Mouse (Mus musculus) ES-E14 (cell line): ENCODE measurements around the gene Spire2. TPM values are rescaled to one million over a fixed set of nuclear protein-coding genes. Genes with fewer than 3 reads are reported as not detected.

Experiments
- DNase-seq: peaks from one replicate; pipeline ENCODE4 v3.0.0-alpha.2; 2013; ENCODE audit warnings: low read depth, low spot score
- H3K27ac ChIP-seq: 2 replicates; pipeline ENCODE4 v1.5.1; 2012; ENCODE audit warnings: low read depth, mild to moderate bottlenecking, low read length, moderate library complexity, mixed read lengths; ENCODE audit not compliant: poor library complexity, insufficient read depth, severe bottlenecking
- H3K36me3 ChIP-seq: 2 replicates; pipeline ENCODE4 v1.6.1; 2012; ENCODE audit warnings: mild to moderate bottlenecking, low read length, moderate library complexity, mixed read lengths; ENCODE audit not compliant: control insufficient read depth, poor library complexity, insufficient read depth, severe bottlenecking
- H3K4me1 ChIP-seq, 2 experiments: fragments of 150-350 bp in 1 of 2; sonication (generic) in 1 of 2; 2 replicates each; pipeline ENCODE4 v1.6.1; 2012; ENCODE audit warnings: low read length in 2 of 2, mild to moderate bottlenecking in 1 of 2, mixed read lengths in 1 of 2; ENCODE audit not compliant: control insufficient read depth in 2 of 2, insufficient read depth in 2 of 2, poor library complexity in 1 of 2
- H3K4me3 ChIP-seq, 2 experiments: fragments of 150-350 bp in 1 of 2; sonication (generic) in 1 of 2; 2 replicates each; pipeline ENCODE4 v1.5.1; 2012; ENCODE audit warnings: low read length in 2 of 2, low read depth in 1 of 2, mild to moderate bottlenecking in 1 of 2, mixed read lengths in 1 of 2; ENCODE audit not compliant: insufficient read depth in 1 of 2, poor library complexity in 1 of 2, severe bottlenecking in 1 of 2
- H3K9ac ChIP-seq: 2 replicates; pipeline ENCODE4 v1.6.1; 2012; ENCODE audit warnings: low read depth, mild to moderate bottlenecking, low read length, mixed read lengths; ENCODE audit not compliant: poor library complexity, insufficient read depth, severe bottlenecking
- H3K9me3 ChIP-seq: fragments of 150-350 bp; sonication (generic); 2 replicates; pipeline ENCODE4 v1.6.1; 2012; ENCODE audit warnings: low read depth, mild to moderate bottlenecking, low read length; ENCODE audit not compliant: control insufficient read depth, insufficient read depth
- CHD2 ChIP-seq: IDR thresholded peaks from 2 replicates; pipeline ENCODE4 v1.6.1; 2014; ENCODE audit warnings: mild to moderate bottlenecking, low read depth, low read length, inconsistent platforms
- HCFC1 ChIP-seq: IDR thresholded peaks from 2 replicates; pipeline ENCODE4 v1.6.1; 2012; ENCODE audit warnings: low read length, inconsistent platforms, borderline replicate concordance; ENCODE audit not compliant: insufficient read depth
- MAFK ChIP-seq: IDR thresholded peaks from 2 replicates; pipeline ENCODE4 v1.6.1; 2014; ENCODE audit warnings: mild to moderate bottlenecking, low read depth, low read length, inconsistent platforms; ENCODE audit not compliant: insufficient read depth
- ZC3H11A ChIP-seq: IDR thresholded peaks from 2 replicates; pipeline ENCODE4 v1.6.1; 2012; ENCODE audit warnings: low read depth, mild to moderate bottlenecking, inconsistent platforms, low read length, borderline replicate concordance
- ZNF384 ChIP-seq: IDR thresholded peaks from 2 replicates; pipeline ENCODE4 v1.6.1; 2012; ENCODE audit warnings: low read depth, low read length, inconsistent platforms
- in situ Hi-C, 2 experiments: fragments of 600-800 bp; cut with MboI; formaldehyde crosslinking; loops; one replicate each; pipeline ENCODE4 v1.15.1; 2025; ENCODE audit warnings: low sequenced_read_pairs in 2 of 2, inconsistent platforms in 1 of 2; ENCODE audit not compliant: unreplicated experiment in 2 of 2
- total RNA-seq: library from RNA; depleted of rRNA; stranded (reverse); fragments of 300-350 nt; gene quantifications from 2 replicates; pipeline ENCODE4 v1.2.3, GENCODE M21; 2012

The Spire2 gene
- total RNA-seq, 1 experiment, result 8.8 TPM

- no peak for TF ChIP-seq HCFC1
- peak; percentile 44; the same call in 1 of the 2 replicates for TF ChIP-seq ZC3H11A
- Histone ChIP-seq H3K27ac (no peak overlapping the region), H3K4me1 (no peaks in the 10 kb centered on the region; a peak in 1 of 4 replicates), H3K9me3 (no peaks in the 10 kb centered on the region), H3K4me3 (no peak overlapping the region), H3K9ac (no peak overlapping the region), H3K36me3 (peaks cover 20% of the 10 kb centered on the region; the same call in 1 of the 2 replicates)
- in situ Hi-C loops, result no loop called here
- DNase-seq, result no peak
Measured at GRCm38 (mm10) chr8:123361082-123361739, 28.7 kb downstream of the Spire2 start.

GRCm38 (mm10) chr8:123373403-123374238 lies 41.1 kb downstream of the Spire2 start, which contains the start of gene Tcf25:
TSS of gene Tcf25 (plus strand) at chr8:123373753.
- peak; percentile 94 for DNase-seq
- peak within 1 kb of the TSS; percentile 72 to 86 for H3K4me3 ChIP-seq
- H3K27ac ChIP-seq, result peak within 1 kb of the TSS; percentile 84
- in situ Hi-C loops, result no loop called here
- no peaks in the 10 kb centered on the region for H3K9me3 ChIP-seq
- TF ChIP-seq CHD2 (peak; percentile 98), HCFC1 (peak; percentile 77; the same call in 1 of the 2 replicates), ZC3H11A (no peak), ZNF384 (no peak), MAFK (no peak)
- H3K9ac ChIP-seq, result peak within 1 kb of the TSS; percentile 88
- H3K36me3 ChIP-seq, result peaks cover 9% of the 10 kb centered on the region
- peaks cover 3 to 27% of the 10 kb centered on the region in 2 experiments; a peak in 2 of 4 replicates for H3K4me1 ChIP-seq

GRCm38 (mm10) chr8:123374239-123374578 lies 41.7 kb downstream of the Spire2 start:
- H3K36me3 ChIP-seq, result peaks cover 4% of the 10 kb centered on the region; the same call in 1 of the 2 replicates
- peak; percentile 95 for DNase-seq
- H3K9me3 ChIP-seq, result no peaks in the 10 kb centered on the region
- peaks cover 3 to 27% of the 10 kb centered on the region in 2 experiments; a peak in 2 of 4 replicates for H3K4me1 ChIP-seq
- H3K27ac ChIP-seq, result peak overlapping the region; percentile 84
- H3K9ac ChIP-seq, result peak overlapping the region; percentile 88
- H3K4me3 ChIP-seq, result peak overlapping the region; percentile 72 to 86
- no peak for TF ChIP-seq HCFC1
- no peak for TF ChIP-seq ZC3H11A
- 0 out of 2 replicates have a peak, but pooled peaks have one; percentile 19 for TF ChIP-seq CHD2
- no peak for TF ChIP-seq MAFK
- no peak for TF ChIP-seq ZNF384
- in situ Hi-C loops, result no loop called here

- TF ChIP-seq CHD2, result no peak
- in situ Hi-C loops, result no loop called here
- Histone ChIP-seq H3K4me3 (no peak overlapping the region; a peak in 1 of 4 replicates), H3K27ac (0 out of 2 replicates have a peak overlapping the region, but pooled peaks have one; percentile 6), H3K9ac (peak overlapping the region; percentile 12; the same call in 1 of the 2 replicates), H3K4me1 (peaks cover 3 to 27% of the 10 kb centered on the region in 2 experiments; a peak in 2 of 4 replicates), H3K9me3 (no peaks in the 10 kb centered on the region), H3K36me3 (peaks cover 4% of the 10 kb centered on the region; the same call in 1 of the 2 replicates)
- DNase-seq, result no peak
Measured at GRCm38 (mm10) chr8:123375701-123376100, 43.2 kb downstream of the Spire2 start.
